Mouse (Mus musculus) megakaryocyte, adult 5-6 weeks (primary cell): ENCODE measurements at regions not wholly inside any gene's neighbourhood (a gene's known extent, or its start where the extent isn't known, plus 50 kb on each side); places are given as distances from the start of the nearest gene placed in this dataset.
A peak's percentile ranks its signal among the peaks of the same experiment; 100 is the strongest.

Experiments
- ATAC-seq: 2 replicates; pipeline ENCODE4 v1.8.0; 2016; ENCODE audit warnings: mild to moderate bottlenecking, inconsistent platforms; ENCODE audit not compliant: poor library complexity, severe bottlenecking

DNA sequence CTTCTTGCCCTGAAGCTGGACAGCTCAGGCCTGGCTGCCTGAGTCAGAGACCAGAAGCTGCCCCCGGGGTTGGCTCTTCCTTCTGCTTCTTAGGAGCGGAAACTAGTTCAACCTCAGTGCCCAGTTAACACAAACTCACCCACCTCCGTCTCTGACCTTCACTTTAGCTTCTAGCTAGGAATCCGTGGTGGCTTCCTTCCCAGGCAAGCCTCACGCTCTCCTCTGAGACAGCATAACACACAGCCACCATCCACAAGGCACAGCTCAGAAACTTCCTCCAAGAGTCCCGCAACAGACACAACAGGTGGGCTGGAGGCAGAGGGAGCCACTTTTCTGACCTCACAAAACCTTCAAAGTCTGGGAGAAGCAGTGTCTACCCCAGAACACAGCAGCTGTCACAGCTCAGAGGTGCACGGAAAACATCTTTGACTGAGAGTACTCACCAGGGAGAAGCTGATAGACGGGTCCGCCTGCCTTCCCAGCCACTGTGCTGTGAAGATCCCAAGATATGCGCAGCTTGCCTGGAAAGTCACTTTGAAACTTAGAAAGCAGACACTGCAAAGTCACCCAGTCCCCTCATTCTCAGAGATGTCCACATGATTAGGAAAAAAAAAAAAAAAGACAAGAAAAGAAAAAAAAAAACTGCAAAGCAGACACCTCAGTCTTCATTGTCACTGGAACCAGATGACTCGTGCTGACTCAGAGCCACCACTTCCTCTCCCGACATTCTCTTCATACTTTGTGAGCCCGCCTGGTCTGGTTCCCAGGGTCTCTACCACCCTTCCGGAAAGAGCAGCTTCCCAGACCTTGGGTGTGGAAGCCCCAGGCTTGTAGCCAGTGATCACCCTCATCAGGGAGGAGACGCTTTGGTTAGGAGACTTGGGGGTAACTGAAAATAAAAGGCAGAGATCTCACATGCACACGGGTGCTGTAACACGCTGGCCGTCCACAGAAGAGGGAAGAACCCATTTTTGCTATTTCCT, 162.1 kb upstream of the Spdye4c start:
- peak; percentile 50 for ATAC-seq

DNA sequence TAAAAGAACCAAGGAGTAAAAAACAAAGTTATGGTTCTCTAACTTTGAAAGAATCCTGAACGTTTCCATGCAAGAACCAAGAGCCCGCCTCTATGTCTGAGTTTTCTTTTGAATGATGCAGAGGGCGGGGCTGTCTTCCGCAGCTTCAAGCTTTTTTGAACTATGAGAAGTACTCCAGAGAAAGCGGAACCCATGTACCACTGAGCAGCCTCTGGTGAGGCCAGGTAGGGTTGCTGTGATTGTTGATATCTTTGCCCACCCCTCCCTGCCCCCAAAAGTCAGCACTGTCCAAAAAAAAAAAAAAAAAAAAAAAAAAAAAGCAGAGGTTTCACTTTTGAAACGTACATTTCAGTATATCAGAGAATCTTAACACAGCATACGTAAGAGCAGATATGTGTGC, 161.2 kb upstream of the Spdye4c start:
- peak; percentile 62 for ATAC-seq

DNA sequence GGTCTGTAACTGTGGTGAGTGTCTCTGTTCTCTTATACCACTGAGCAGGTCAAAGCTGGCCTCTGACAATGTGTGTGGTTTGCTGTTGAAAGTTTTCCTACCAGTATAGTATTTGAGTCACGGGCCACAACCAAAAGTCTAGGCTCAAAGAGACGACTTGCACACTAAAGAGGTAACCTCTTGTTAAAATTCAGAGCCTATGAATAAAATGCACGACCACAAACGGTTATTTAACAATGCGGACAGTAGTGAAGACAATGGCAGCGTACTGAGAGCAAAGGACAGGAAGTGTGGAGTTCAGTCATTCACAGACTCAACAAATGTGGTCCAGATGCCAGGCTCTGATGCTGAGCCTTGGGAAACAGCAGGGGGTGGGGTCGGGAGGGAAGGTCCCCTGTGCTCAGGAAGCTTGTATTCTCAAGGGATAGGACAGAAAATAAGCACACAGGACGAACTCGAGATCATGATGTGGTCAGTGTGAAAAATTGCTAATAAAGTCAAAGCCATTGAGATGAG, 160.2 kb upstream of the Spdye4c start:
- ATAC-seq: no peak

DNA sequence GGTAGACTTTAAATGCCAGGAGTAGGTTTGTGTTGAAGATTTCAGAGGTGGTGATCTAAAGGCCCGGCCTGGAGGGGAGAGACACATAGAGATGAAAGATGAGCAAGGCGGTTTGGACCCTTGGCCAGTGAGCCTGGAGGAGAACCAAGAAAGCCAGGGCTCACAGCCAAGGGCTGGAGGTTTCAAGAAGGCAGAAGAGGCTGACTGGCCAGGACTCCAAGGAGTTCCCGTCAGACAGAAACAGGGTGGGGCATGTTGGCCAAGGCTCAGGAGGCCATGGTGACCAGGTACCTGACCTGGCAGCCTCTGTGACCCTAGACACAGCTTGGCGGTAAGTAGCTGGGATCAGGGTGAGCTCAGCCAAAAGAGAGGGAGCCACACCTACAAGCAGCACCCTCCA, 159.3 kb upstream of the Spdye4c start:
- no peak for ATAC-seq

DNA sequence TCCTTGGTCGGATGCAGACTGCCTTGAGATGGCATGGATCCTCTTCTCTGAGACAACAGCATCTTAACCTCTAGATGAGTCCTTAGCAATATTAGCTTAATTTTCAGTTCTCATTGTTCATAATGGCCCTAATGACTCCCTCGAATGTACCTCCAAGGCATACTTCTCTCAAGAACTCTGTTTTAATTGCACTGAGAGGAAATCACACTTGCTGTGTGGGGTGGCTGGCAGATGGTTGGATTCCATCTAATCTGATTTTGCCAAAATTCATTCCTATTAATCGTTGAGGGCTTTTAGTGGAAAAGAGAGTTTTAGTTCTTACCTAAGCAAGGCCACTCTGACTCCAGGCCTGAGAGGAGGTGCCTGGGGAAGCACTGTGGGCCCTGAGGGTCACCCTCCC, 158.3 kb upstream of the Spdye4c start:
- no peak for ATAC-seq

DNA sequence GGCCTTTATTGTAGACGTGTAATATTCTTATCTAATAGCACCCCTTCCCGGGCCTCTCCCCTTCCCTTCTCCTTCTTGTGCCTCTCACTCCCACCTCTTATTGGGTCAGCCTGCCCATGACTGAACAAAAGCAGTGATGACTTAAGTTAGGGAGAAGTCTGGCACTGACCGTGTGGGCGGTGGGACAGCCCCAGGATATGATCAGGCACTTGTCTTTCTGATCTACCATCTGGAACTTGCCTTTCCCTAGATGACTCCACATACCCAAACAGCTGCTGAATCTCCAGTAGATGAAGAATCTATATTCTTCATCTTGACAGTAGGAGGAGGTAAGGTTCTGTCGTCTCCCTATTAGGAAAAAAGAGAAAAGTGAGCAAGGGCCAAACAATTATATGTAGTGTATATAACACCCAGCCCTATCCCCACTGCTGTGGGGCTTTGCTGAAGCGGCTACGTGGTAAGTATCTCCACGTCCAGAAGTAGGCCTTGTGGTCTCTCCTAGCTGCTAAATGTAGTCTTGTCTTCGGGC, 157.4 kb upstream of the Spdye4c start:
- ATAC-seq: no peak

DNA sequence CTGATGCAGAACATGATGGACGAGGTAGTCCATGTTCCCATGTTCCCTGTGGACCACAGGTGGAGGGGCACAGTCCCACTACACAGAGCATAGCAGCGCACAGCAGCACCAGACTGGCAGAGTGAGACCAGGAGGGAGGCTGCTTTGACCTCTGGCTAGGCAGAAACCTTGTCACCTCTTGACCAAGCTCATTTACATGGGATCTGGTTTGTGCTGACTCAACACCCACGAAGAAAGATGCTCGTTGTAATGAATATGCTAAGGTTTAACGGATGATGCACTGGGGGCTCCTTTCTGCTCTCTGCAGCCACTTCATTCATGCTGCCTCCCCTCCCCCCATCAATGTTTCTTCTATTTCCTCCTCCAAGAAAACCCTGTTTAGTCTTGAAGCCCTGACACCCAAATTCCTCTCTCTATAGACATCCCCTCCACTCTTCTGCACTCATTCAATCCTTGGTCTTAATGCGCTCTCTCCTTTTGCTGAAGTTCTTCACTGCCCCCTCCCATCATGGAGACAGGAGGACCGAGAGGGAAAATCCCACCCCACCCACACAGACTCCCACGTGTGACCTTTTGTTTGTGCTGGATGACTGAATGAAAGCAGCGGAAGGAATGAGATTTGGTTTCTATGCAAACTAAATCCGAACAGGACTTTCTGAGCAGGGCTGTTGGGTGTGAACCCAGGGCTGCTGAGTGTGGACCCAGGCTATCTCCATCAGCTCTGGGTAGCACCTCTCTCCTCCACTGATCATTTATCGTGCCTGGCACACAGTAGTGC, 156.6 kb upstream of the Spdye4c start:
- no peak for ATAC-seq

DNA sequence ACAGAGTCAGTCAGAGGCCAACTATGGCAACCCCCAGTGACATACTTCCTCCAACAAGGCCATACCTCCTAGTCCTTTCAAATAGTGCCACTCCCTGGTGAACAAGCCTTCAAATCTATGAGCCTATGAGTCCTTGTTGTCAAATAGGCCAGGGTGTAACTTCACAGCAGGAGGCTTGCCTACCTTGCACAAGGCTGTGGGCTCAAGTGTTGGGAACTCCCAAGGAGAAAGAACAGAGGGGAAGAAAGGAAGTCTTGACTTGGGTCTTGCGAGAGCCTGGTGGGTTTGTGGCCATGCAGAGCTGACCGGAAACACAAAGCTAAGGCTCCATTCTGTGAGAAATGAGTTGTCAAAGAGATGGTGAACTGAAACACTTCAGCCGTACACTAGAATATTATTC, 154.6 kb upstream of the Spdye4c start:
- peak; percentile 33 for ATAC-seq

DNA sequence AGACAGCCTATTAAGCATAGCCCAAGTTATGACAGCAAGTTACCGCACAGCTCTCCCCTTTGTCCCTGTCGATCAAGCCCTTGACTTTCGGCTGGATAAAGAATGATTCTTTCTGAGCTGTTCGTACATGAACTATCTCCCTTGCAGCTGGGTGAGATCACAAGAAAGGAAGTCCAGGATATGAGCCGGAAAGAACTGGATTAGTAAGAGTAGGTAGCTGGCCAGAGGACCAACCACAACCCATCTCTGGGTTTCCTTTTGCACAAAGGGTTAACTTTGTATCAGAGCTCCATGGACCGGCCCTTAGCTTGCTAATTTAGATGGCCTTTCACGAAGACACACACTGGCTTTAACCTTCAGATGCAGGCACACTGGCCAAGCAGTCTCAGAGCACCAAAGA, 153.3 kb upstream of the Spdye4c start:
- no peak for ATAC-seq

DNA sequence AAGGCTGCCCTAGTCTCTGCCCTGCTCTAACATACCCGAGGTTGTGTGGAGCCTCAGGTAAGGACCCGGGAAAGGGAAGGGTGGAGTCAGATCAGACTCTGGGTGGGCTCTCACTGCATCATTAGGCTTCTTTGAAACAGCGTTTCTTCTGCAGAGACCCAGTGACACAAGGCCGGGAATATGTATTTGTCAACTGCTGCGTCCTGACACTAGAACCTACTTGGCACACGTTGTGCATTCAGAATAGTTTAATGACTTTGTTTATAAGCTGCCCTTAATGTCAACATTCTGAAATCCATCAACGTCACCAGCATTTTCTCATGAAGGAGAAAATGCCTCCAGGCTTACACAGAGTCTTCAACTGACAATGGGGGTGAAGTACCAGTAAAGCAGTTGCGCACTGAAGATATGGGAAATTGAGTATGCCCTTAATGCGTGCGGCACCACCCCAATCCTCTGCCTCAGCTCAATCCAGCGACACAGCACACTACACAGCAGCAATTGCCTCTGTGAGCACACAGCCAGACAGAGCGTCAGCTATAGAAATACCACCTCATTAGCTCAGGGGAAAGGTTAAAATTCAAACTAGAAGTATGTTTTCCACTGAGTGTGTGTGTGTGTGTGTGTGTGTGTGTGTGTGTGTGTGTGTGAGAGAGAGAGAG, 152.7 kb upstream of the Spdye4c start:
- ATAC-seq: no peak

DNA sequence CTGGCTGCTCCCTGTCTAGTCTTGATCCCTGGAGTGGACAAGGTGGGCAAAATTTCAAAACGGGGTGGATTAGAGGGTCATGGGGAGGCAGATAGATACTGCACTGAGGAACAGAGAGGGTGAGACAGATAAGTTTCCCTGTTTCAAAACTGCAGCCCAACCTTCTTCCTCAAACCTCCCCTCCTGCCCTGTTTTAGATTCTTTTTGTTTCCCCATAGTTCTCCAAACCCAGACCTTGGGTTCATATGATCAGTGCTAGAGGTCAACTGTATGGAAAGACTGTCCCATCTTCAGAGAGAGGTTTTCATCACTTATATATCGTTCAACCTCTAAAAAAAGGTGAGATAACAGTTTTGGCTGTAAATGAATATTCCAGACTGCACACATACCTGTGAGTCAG, 152.1 kb upstream of the Spdye4c start:
- ATAC-seq: peak; percentile 73

DNA sequence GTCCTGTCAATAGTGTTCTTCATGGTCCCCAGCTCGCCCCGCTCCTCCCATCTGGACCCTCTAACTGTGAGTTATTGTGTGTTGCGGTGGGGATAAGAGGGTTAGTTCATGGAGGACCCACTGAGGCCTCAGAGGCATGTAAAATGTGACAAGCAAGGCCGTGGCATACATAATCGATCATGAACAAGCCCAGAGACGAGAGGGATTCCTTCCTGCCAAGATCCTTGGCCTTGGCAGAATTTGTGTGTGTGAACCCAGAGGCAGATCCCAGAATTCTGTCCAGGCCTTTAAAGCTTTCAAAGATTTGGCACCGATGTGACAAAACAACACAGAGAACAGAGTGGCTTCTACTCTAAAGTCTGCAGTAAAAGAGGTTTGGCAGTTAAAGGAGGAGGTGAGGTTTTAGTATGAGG, 146.4 kb upstream of the Spdye4c start:
- ATAC-seq: no peak

DNA sequence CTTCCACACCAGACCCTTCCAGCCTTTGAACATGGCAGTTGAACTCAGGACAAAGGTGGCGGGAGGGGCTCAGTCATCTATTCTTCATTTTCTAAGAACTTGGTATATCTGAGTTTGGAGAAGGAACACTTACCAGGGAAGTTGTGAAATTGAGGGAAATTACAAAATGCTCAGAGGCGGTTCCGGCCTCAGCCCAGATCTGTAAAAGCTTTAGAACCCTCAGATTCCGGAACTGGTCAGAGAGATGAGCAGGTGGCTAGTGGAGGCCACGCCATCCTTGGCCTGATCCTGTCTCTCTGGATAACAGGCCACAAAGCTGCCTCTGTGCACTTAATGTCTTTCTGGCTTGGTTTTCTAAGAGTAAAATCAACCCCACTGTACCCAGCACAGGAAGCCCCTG, 145.6 kb upstream of the Spdye4c start:
- ATAC-seq: peak; percentile 95

DNA sequence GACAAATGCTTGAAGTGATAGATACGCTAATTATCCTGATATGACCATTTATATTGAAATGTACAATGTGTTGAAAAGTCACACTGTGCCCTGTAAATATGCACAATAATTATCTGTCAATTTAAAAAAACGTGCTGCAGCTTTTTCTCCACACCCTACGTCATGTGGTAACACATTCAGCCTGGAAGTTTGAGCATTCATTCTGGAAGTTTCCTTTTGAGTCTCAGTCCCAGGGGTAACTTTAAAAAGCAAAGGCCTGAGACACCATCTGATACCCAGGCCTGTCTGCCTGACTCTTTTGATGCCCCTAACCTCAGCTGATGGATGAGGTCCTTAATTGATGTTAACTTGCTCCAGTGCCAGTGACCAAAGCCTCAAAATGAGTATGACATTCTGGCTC, 141.7 kb upstream of the Spdye4c start:
- no peak for ATAC-seq

DNA sequence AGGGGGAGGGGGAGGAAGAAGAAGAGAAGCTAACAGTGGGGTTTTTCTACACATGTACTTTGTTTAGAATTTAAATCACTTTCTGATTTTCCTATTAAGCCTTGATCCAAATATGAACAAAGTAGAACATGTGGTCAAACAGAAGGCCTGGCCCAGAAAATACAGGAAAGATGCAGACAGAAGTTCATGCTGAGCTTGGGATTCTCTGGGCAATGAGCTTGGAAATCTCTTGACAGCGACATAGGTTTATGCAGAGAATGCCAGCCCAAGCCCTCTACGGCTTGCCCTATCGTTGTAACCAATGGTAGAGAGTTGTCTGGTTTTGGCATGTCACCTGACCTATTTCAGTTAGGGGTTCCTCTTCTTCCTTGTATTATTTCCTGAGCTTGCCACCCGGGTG, 141.0 kb upstream of the Spdye4c start:
- no peak for ATAC-seq

DNA sequence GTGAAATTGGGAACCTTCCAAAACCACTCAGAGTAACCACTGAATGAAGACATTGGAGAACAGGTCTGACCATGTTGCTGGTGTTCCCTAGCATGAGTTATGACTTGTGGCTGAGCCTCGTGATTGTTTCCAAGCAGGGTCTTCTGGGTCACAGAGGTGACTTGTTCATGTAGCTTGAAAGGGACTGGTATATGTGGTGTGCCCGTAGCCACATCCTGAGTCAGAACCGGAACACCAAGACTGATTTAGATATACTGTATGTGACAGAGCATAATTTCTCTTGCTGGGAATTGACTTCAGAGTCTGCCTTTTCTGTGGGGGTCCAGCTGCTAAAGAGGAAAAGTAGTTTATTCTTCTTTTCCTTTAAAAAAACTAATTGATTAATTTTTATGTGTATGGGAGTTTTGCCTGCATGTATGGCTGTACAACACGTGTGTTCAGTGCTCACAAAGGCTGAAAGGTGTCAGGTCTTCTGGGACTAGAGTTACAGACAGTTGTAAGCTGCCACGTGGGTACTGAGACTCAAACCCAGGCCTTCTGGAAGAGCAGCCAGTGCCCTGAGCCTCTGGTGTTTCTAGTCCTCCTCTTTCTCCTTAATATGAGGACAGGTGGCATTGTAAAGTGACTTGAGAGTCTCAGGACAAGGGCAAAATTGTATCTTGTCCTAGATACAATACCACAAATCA, 139.3 kb upstream of the Spdye4c start:
- peak; percentile 52 for ATAC-seq

DNA sequence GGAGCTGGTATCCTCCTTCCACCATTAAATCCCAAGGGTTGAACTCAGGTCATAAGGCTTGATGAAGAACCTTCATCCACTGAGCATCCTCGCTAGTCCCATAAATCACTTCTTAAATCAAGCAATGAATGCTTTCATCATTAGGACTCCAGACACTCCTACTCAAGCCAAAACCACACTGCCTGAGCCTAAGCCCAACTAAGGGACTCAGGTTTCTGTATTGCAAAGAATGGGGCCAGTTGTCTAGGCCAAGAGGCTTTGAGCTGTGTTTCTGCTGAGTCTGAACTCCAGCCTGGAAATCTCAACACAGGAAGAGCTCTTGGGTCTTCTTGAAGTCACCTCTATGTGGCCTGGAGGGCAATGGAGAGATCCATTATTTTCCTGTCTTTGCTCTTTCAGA, 138.4 kb upstream of the Spdye4c start:
- ATAC-seq: no peak

DNA sequence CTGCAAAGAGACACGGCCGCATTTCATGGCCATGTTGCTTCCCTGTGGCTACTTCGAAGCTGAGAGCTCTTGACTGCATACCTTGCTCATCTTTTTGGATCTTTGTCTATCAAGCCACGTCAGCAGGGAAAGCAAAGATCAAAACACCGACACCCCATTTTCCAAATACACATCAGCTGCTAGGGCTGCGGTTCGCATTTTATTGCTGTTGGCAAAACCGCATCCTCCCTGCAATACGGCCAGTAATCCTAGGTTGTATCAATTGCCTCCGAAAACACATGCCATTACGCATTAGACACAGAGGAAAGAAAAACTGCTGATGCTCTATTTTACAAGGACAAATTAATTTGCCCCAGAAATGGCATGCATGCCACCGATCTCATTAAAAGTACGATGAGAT, 136.5 kb upstream of the Spdye4c start:
- no peak for ATAC-seq

DNA sequence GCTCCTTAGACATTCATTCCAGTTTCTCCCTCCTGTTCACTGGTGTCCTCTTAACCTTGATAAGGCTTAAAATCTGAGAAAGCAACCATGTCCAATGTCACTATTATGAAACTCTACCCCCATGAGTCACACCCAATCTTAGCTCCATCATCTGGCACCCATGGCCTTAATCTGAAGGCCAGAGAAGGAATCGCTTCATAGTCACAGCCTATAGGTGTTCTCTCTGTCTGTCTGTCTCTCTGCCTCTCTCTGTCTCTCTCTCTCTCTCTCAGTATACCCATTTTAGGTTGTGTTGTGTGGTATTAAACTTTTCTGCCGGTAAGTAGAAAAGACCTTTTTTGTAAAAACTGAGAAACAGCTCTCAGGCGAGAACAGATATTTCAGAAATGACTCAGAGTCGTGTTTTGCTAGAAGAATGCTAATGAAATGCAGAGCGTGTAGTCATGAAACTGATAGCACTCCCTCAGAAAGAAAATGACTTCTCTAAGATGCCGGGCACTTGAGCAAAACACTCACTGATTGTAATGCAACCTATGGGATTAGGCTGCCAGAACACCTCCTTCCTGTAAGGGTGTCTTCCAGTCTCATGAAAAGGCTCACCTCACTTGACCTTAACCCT, 133.3 kb upstream of the Spdye4c start:
- no peak for ATAC-seq
